Mouse (Mus musculus) skeletal muscle tissue, postnatal 0 days (tissue): ENCODE results near the gene Tmem47. TPM values are rescaled to one million over a fixed set of nuclear protein-coding genes. Genes with fewer than 3 reads are reported as not detected.

Experiments
- polyA plus RNA-seq: library from polyadenylated mRNA; unstranded; fragments of >200 nt; fragmentation: Nextera tagmentation; extraction: Ambion mirVana; gene quantifications from 2 replicates; pipeline ENCODE4 v1.2.1, GENCODE M21; 2015

The Tmem47 gene
- polyA plus RNA-seq: 20.3 and 23.0 TPM in 2 replicates

DNA sequence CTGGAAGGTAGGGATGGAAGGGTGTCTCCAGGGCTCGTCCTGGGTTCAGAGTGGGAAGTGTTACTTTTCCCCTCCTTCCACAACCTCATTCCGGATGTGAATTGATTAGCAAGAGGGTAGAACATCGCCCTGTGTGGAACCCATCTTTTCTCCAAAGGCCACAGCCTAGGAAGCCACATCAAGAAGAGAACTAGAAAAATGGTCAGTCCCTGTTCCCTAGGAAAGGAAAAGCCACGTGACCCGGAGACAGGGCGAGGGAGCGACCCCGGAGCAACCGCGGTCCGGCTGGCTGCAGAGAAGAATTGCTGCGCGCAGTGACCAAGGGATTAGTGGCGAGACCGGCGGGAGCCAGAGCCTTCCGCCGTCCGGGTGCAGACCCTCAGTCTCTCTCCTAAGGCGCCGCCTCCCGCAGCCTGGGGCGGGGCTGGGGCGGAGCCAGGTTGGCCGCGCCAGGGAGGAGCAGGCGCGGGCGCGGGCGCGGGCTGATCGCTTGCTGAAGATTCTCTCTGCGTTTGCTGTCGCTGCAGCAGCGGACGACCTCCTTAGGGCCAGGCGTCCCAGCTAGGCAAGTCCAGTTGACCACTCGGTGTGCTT is at the start of gene Tmem47:
Gene Tmem47, plus strand, starts transcription at position 489 of the 594 bp plus-strand sequence.

